Mouse (Mus musculus) bone marrow, adult 2 months (tissue): ENCODE results near the gene St3gal5. TPM values are rescaled to one million over a fixed set of nuclear protein-coding genes. Genes with fewer than 3 reads are reported as not detected.

Experiments used
- H3K27ac ChIP-seq: fragments of 200-500 bp; 2 replicates; pipeline ENCODE4 v1.5.1; 2012; ENCODE audit warnings: low read depth, mild to moderate bottlenecking, control low read depth, inconsistent platforms, low read length; ENCODE audit not compliant: control insufficient read depth, poor library complexity, insufficient read depth
- H3K4me1 ChIP-seq: fragments of 200-500 bp; 2 replicates; pipeline ENCODE4 v1.6.1; 2011; ENCODE audit warnings: low read length; ENCODE audit not compliant: control insufficient read depth, insufficient read depth
- H3K4me3 ChIP-seq: fragments of 200-500 bp; replicated peaks from 2 replicates; pipeline ENCODE3; 2011; ENCODE audit warnings: mild to moderate bottlenecking, low read depth, low read length, control low read depth; ENCODE audit not compliant: control insufficient read depth
- CTCF ChIP-seq: fragments of 200-500 bp; IDR thresholded peaks from 2 replicates; pipeline ENCODE4 v1.5.1; 2011; ENCODE audit warnings: low read length, control low read depth; ENCODE audit not compliant: control insufficient read depth, insufficient read depth
- POLR2A ChIP-seq: fragments of 200-500 bp; IDR thresholded peaks from 2 replicates; pipeline ENCODE4 v1.6.1; 2011; ENCODE audit warnings: low read depth, mild to moderate bottlenecking, control low read depth, low read length, borderline replicate concordance; ENCODE audit not compliant: control insufficient read depth
- WGBS: fragments of 180-500 bp; shearing (Covaris S2); methylation state at CpG from one replicate; pipeline ENCODE4 v1.1.7; 2018; 5-methylcytosine and 5-hydroxymethylcytosine counted together
- polyA plus RNA-seq: library from polyadenylated mRNA; stranded (reverse); fragments of >200 nt; gene quantifications from 2 replicates; pipeline ENCODE4 v1.2.4, GENCODE M21; 2011; ENCODE audit warnings: low replicate concordance; ENCODE audit not compliant: missing spikeins, insufficient read depth, insufficient read length

The St3gal5 gene
- polyA plus RNA-seq, 1 experiment, result 203 TPM

- H3K27ac ChIP-seq, result no peak overlapping the region
- TF ChIP-seq CTCF (no peak), POLR2A (no peak)
- WGBS, result 71% methylated on average over 6 of the region's 6 CpGs
- no peaks in the 10 kb centered on the region for H3K4me1 ChIP-seq
- no peak overlapping the region for H3K4me3 ChIP-seq
Observed at GRCm38 (mm10) chr6:72130056-72130455, 32.7 kb downstream of the St3gal5 start.

GRCm38 (mm10) chr6:72132671-72133214 lies 35.4 kb downstream of the St3gal5 start:
- WGBS, result 93% methylated on average over 8 of the region's 8 CpGs
- Histone ChIP-seq H3K27ac (no peak overlapping the region), H3K4me3 (no peak overlapping the region), H3K4me1 (no peaks in the 10 kb centered on the region)
- no peak for TF ChIP-seq POLR2A
- no peak for TF ChIP-seq CTCF

GRCm38 (mm10) chr6:72134850-72135515 lies 37.6 kb downstream of the St3gal5 start:
- 33% methylated on average over 9 of the region's 9 CpGs for WGBS
- H3K4me1 ChIP-seq, result no peaks in the 10 kb centered on the region; the same call in 1 of the 2 replicates
- no peak overlapping the region for H3K27ac ChIP-seq
- H3K4me3 ChIP-seq, result no peak overlapping the region
- TF ChIP-seq POLR2A (no peak), CTCF (no peak)

- Histone ChIP-seq H3K4me1 (no peaks in the 10 kb centered on the region; the same call in 1 of the 2 replicates), H3K4me3 (no peak overlapping the region), H3K27ac (no peak overlapping the region)
- 80% methylated on average over 5 of the region's 5 CpGs for WGBS
- TF ChIP-seq CTCF (no peak), POLR2A (no peak)
Observed at GRCm38 (mm10) chr6:72136016-72136415, 38.6 kb downstream of the St3gal5 start.

GRCm38 (mm10) chr6:72136543-72136942 lies 39.2 kb downstream of the St3gal5 start:
- Histone ChIP-seq H3K27ac (no peak overlapping the region), H3K4me3 (no peak overlapping the region), H3K4me1 (peaks cover 1% of the 10 kb centered on the region; the same call in 1 of the 2 replicates)
- WGBS, result 89% methylated on average over 10 of the region's 10 CpGs
- TF ChIP-seq CTCF (no peak), POLR2A (no peak)

GRCm38 (mm10) chr6:72139508-72140193 lies 42.3 kb downstream of the St3gal5 start:
- 37% methylated on average over 9 of the region's 9 CpGs for whole genome bisulfite sequencing
- no peak overlapping the region for H3K4me3 ChIP-seq
- peak overlapping the region; percentile 92 for H3K27ac ChIP-seq
- H3K4me1 ChIP-seq, result peaks cover 1% of the 10 kb centered on the region; the same call in 1 of the 2 replicates
- TF ChIP-seq POLR2A, result no peak; the same call in 1 of the 2 replicates
- TF ChIP-seq CTCF, result no peak

GRCm38 (mm10) chr6:72140371-72140770 lies 43.0 kb downstream of the St3gal5 start:
- no peak for TF ChIP-seq POLR2A
- no peak; the same call in 1 of the 2 replicates for TF ChIP-seq CTCF
- peak overlapping the region; percentile 92 for H3K27ac ChIP-seq
- peaks cover 1% of the 10 kb centered on the region; the same call in 1 of the 2 replicates for H3K4me1 ChIP-seq
- whole genome bisulfite sequencing, result 5% methylated on average over 8 of the region's 8 CpGs
- no peak overlapping the region for H3K4me3 ChIP-seq

GRCm38 (mm10) chr6:72141191-72141590 lies 43.8 kb downstream of the St3gal5 start:
- WGBS, result 59% methylated on average over 10 of the region's 10 CpGs
- no peak overlapping the region for H3K4me3 ChIP-seq
- peaks cover 1% of the 10 kb centered on the region; the same call in 1 of the 2 replicates for H3K4me1 ChIP-seq
- no peak for TF ChIP-seq POLR2A
- TF ChIP-seq CTCF, result no peak
- H3K27ac ChIP-seq, result peak overlapping the region; percentile 5; the same call in 1 of the 2 replicates
